Mouse (Mus musculus): Measurements from ENCODE around the gene Hand1. TPM values are rescaled to one million over a fixed set of nuclear protein-coding genes. Genes with fewer than 3 reads are reported as not detected.
A peak's percentile ranks its signal among the peaks of the same experiment; 100 is the strongest.
"Not testable (repeated sequence)": the region's sequence is repeated elsewhere in the genome, so short reads cannot be mapped to it uniquely, and the experiment has no call there.

Gene Hand1
- polyA plus RNA-seq, 1 experiment from 2014 or later = 0.67 TPM

DNA sequence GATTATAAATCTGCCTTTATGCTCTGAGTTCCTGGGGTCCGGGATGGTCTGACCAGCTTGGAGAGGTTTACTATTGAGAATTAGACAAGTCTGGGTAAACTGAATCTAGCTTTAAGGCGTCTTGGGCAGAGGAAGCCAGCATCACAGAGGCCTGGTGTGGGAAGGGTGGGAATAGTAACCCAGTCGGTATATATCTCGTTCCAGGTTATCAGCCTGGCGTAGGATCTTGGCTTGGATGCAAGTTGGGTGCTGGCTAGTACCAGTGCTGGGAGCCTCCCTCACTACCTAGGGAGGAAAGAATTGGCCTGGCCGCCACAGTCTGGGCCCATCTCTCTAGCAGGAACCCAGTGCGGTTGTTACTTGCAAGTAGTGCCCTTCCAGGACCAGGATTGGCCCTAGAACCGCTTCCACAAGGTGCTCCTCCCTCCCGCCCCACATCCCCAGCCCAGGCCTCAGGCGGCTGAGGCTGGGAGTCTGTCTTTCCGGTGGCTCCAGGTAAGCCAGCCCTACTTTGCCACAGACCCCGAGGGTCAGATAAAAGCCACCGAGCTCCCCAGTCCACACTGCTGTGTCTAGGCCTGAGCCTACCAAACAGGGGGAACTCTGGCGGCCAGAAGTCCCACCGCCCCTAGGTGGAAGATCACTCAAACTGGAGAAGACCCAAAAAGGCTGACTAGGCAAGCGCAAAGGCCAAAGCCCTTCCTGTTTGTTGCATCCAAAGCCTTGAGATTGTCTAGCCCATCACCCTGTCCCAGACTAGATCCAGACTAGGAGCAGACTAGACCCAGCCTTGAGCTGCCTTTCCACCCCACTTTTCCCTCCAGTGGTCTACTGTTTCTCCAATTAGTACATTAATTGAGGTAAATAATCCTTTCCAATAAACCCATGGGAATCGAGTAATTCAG is 2.5 kb downstream of the Hand1 start:
- Histone ChIP-seq H3K4me1 (ENCODE audit: control insufficient read depth, insufficient read depth, low read length) (peaks cover 6% of the 10 kb centered on the region; the same call in 1 of the 2 replicates), H3K27ac (ENCODE audit: low read length) (no peak overlapping the region), H3K9ac (replicated peaks; ENCODE audit: low read depth, low read length) (no peak overlapping the region), H3K36me3 (ENCODE audit: control insufficient read depth, insufficient read depth, low read length) (no peaks in the 10 kb centered on the region), H3K27me3 (ENCODE audit: control insufficient read depth, insufficient read depth, low read length) (peaks cover 68% of the 10 kb centered on the region), H3K9me3 (ENCODE audit: control insufficient read depth, low read depth, low read length) (no peaks in the 10 kb centered on the region), H3K4me3 (ENCODE audit: low read depth, low read length) (no peak overlapping the region), H3K4me2 (replicated peaks; ENCODE audit: low read depth, low read length) (no peak overlapping the region)
- ATAC-seq (ENCODE audit: insufficient number of reproducible peaks, insufficient read depth, low FRiP score, low read depth) = no peak
- 50% methylated on average over 17 of the region's 17 CpGs for WGBS

DNA sequence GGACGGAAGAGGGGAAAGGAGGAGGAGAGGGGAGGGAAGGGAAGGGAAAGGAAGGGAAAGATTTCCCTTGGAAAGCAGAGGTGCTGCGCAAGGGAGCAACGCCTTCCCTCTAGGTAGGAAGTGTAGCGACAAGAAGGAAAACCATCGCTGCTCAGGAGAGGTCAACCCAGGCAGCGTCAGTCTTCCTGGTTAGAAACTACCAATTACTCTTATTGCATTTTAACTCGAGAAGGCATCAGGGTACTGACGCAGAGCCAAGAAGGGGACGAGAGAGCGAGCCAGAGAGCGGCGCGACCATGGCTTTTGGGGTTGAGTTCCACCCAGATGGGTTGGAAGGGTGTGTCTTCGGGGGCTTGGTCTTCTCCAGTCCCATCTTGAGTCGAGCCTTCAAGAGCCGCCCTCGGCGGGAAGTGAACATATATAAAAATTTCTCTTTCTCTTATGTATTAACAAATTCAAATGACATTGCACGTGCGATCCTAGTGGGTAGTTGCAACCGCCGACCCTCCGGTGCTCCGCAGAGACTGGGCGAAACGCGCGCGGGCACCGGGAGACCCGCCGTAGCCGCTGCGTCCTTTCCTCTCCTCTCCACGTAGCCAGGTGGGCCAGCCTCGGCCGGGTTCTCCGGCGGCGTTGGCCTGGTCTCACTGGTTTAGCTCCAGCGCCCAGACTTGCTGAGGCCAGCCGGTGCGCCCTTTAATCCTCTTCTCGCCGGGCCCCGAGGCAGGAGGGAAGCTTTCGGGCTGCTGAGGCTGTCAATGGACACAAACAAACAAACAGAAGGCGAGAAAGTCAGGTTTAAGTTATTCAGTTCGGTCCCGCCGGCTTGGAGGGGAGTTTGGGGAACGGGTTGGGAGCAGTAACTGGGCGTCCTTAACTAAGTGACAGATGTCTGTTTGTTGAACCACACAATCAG is 3.4 kb downstream of the Hand1 start:
- H3K27me3 ChIP-seq (ENCODE audit: control insufficient read depth, insufficient read depth, low read length) = peaks cover 59% of the 10 kb centered on the region
- H3K9me3 ChIP-seq (ENCODE audit: control insufficient read depth, low read depth, low read length) = no peaks in the 10 kb centered on the region
- H3K27ac ChIP-seq (ENCODE audit: low read length) = no peak overlapping the region
- ATAC-seq (ENCODE audit: insufficient number of reproducible peaks, insufficient read depth, low FRiP score, low read depth) = no peak
- no peak overlapping the region for H3K4me3 ChIP-seq (ENCODE audit: low read depth, low read length)
- H3K36me3 ChIP-seq (ENCODE audit: control insufficient read depth, insufficient read depth, low read length) = no peaks in the 10 kb centered on the region
- WGBS = 7% methylated on average over 53 of the region's 53 CpGs
- H3K4me1 ChIP-seq (ENCODE audit: control insufficient read depth, insufficient read depth, low read length) = peaks cover 6% of the 10 kb centered on the region; the same call in 1 of the 2 replicates
- no peak overlapping the region; the same call in 1 of the 2 replicates for H3K4me2 ChIP-seq (replicated peaks; ENCODE audit: low read depth, low read length)
- H3K9ac ChIP-seq (replicated peaks; ENCODE audit: low read depth, low read length) = no peak overlapping the region

DNA sequence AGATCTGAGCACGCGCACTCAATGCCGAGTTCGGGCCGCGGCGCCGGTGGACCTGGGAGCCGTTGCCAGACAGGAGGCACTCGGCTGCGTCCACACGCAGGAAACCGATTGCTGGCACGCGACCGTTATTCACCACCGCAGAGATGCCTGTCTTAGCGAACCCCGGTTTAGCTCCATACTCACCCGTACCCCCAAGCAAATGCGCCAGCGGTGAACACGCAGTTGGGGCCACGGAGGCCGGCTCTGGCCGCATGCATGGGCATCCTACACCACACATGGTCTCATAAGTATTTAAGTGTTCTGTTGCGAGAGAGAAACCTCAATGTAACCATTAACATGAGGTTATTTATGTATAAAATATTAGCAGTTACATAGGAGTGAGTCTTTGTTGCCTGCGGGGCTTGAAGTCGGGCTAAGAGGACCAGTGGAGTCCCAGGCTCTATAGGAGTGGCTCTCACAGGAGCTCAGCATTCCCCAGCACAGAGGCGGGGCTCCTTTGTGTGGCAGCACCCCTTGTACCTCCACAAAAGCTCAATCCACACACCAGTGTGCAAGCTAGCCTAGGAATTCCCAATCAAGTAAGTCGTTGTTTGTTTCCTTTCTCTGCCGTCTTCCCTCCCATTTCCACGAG is 4.6 kb downstream of the Hand1 start:
- Histone ChIP-seq H3K4me3 (ENCODE audit: low read depth, low read length) (peak overlapping the region; percentile 27), H3K36me3 (ENCODE audit: control insufficient read depth, insufficient read depth, low read length) (no peaks in the 10 kb centered on the region), H3K4me2 (replicated peaks; ENCODE audit: low read depth, low read length) (peak overlapping the region; percentile 53), H3K27ac (ENCODE audit: low read length) (no peak overlapping the region), H3K27me3 (ENCODE audit: control insufficient read depth, insufficient read depth, low read length) (peaks cover 49% of the 10 kb centered on the region), H3K4me1 (ENCODE audit: control insufficient read depth, insufficient read depth, low read length) (peaks cover 6% of the 10 kb centered on the region; the same call in 1 of the 2 replicates), H3K9ac (replicated peaks; ENCODE audit: low read depth, low read length) (no peak overlapping the region; the same call in 1 of the 2 replicates), H3K9me3 (ENCODE audit: control insufficient read depth, low read depth, low read length) (no peaks in the 10 kb centered on the region)
- WGBS = 1% methylated on average over 33 of the region's 33 CpGs
- ATAC-seq (ENCODE audit: insufficient number of reproducible peaks, insufficient read depth, low FRiP score, low read depth) = 0 out of 2 replicates have a peak, but pooled peaks have one; percentile 29

DNA sequence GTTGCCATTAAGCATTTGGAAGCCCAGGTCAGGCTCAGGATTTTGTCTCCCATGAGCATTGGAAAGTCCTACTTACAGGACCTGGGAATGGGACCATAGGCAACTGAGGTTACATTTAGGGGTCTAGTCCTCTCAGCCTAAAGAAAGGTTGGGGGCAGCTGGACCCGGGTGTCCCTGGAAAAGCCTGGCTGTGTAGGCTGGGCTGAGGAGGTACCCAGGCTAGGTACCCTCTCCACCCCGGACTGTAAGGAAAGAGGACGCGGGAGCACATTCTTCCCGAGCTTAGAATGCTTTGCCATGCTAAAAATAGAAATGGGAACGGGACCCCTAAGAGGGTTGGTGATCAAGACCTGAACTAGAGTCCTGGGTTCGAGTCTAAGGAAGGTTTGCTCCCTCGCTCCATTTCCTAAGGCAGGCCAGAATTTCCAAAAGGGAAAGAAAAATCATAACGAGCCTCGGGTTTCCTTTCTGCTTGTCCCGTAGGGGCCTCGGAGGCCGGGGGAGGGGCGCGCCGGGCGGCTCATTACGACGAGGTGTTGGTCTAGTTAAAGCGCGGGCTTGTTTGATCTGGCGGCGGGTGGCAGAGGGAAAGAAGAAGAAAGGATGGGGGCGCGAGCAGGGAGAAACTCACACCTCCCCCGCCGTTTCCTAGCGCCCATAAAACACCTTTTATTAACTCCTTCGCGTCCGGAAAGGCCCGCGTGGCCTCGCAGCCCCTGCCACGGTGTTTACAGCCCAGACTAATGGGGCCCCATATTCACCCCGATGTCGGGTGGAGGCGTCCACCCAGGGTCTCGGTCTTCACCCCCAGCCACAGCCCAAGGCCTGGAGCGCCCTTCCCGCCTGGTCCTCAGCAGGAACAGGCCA is 5.3 kb downstream of the Hand1 start:
- 0 out of 2 replicates have a peak, but pooled peaks have one; percentile 15 for ATAC-seq (ENCODE audit: insufficient number of reproducible peaks, insufficient read depth, low FRiP score, low read depth)
- H3K4me3 ChIP-seq (ENCODE audit: low read depth, low read length) = peak overlapping the region; percentile 27
- H3K27ac ChIP-seq (ENCODE audit: low read length) = no peak overlapping the region
- H3K27me3 ChIP-seq (ENCODE audit: control insufficient read depth, insufficient read depth, low read length) = peaks cover 41% of the 10 kb centered on the region
- H3K36me3 ChIP-seq (ENCODE audit: control insufficient read depth, insufficient read depth, low read length) = no peaks in the 10 kb centered on the region
- 2% methylated on average over 41 of the region's 41 CpGs for WGBS
- no peak overlapping the region for H3K9ac ChIP-seq (replicated peaks; ENCODE audit: low read depth, low read length)
- H3K4me2 ChIP-seq (replicated peaks; ENCODE audit: low read depth, low read length) = peak overlapping the region; percentile 53
- H3K4me1 ChIP-seq (ENCODE audit: control insufficient read depth, insufficient read depth, low read length) = peaks cover 6% of the 10 kb centered on the region; the same call in 1 of the 2 replicates
- no peaks in the 10 kb centered on the region for H3K9me3 ChIP-seq (ENCODE audit: control insufficient read depth, low read depth, low read length)

DNA sequence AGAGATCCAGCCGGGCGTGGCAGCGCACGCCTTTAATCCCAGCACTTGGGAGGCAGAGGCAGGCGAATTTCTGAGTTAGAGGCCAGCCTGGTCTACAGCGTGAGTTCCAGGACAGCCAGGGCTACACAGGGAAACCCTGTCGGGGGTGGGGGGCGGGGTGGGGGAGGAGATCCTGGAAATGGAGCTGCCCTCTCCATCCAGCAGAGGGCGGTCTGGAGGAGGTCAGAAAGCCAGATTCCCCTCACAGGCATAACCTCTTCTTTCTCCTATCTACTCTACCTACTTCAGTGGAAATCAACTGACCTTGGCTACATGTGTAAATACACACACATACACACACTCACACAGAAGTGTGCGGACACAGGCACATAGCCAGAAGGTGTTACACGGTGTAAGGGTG is 7.4 kb downstream of the Hand1 start:
- not testable (repeated sequence) for H3K4me3 ChIP-seq (ENCODE audit: low read depth, low read length); ATAC-seq (ENCODE audit: insufficient number of reproducible peaks, insufficient read depth, low FRiP score, low read depth); H3K4me2 ChIP-seq (replicated peaks; ENCODE audit: low read depth, low read length); H3K36me3 ChIP-seq (ENCODE audit: control insufficient read depth, insufficient read depth, low read length); H3K9me3 ChIP-seq (ENCODE audit: control insufficient read depth, low read depth, low read length); H3K4me1 ChIP-seq (ENCODE audit: control insufficient read depth, insufficient read depth, low read length); H3K9ac ChIP-seq (replicated peaks; ENCODE audit: low read depth, low read length); H3K27ac ChIP-seq (ENCODE audit: low read length)
- WGBS = 49% methylated on average over 11 of the region's 11 CpGs
- H3K27me3 ChIP-seq (ENCODE audit: control insufficient read depth, insufficient read depth, low read length) = peaks cover 24% of the 10 kb centered on the region

DNA sequence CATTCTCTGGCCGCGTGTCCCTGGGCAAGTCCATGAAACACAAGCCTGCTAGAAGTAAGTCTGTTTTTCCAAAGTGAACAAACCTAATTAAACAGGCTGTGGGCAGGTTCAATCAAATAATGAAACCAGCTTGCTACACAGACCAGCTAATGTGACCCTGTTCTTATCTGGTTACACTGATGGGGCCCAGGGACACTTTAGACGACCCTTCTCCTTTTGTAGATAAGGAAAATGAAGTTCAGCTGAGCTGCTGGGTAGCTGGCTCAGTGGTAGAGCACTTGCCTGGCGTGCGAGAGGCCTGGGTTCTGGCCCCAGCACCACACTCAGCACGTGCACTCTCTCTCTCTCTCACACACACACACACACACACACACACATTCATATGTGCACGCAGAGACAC is 8.9 kb downstream of the Hand1 start:
- Histone ChIP-seq H3K36me3 (ENCODE audit: control insufficient read depth, insufficient read depth, low read length) (no peaks in the 10 kb centered on the region), H3K9me3 (ENCODE audit: control insufficient read depth, low read depth, low read length) (no peaks in the 10 kb centered on the region), H3K27ac (ENCODE audit: low read length) (no peak overlapping the region), H3K27me3 (ENCODE audit: control insufficient read depth, insufficient read depth, low read length) (peaks cover 9% of the 10 kb centered on the region), H3K4me1 (ENCODE audit: control insufficient read depth, insufficient read depth, low read length) (peaks cover 4% of the 10 kb centered on the region; the same call in 1 of the 2 replicates), H3K4me2 (replicated peaks; ENCODE audit: low read depth, low read length) (no peak overlapping the region), H3K4me3 (ENCODE audit: low read depth, low read length) (no peak overlapping the region), H3K9ac (replicated peaks; ENCODE audit: low read depth, low read length) (no peak overlapping the region)
- ATAC-seq (ENCODE audit: insufficient number of reproducible peaks, insufficient read depth, low FRiP score, low read depth) = no peak
- 63% methylated on average over 7 of the region's 7 CpGs for WGBS

DNA sequence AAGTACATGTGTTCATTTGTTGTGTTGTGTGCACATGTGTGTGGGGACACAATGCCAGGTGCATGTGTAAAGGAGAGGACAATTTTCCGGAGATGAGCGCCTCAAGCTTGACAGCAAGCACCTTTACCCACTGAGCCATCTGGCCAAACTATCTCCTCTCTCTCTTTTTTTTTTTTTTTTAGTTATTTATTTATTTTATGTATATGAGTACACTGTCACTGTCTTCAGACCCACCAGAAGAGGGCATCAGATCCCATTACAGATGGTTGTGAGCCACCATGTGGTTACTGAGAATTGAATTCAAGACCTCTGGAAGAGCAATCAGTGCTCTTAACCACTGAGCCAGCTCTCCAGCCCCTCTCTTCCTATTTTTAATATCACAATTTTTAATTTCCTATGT is 9.5 kb downstream of the Hand1 start:
- 87% methylated on average over 2 of the region's 2 CpGs for WGBS
- not testable (repeated sequence) for H3K4me1 ChIP-seq (ENCODE audit: control insufficient read depth, insufficient read depth, low read length); H3K27ac ChIP-seq (ENCODE audit: low read length); H3K4me2 ChIP-seq (replicated peaks; ENCODE audit: low read depth, low read length); H3K4me3 ChIP-seq (ENCODE audit: low read depth, low read length); H3K9ac ChIP-seq (replicated peaks; ENCODE audit: low read depth, low read length); H3K27me3 ChIP-seq (ENCODE audit: control insufficient read depth, insufficient read depth, low read length); ATAC-seq (ENCODE audit: insufficient number of reproducible peaks, insufficient read depth, low FRiP score, low read depth); H3K36me3 ChIP-seq (ENCODE audit: control insufficient read depth, insufficient read depth, low read length); H3K9me3 ChIP-seq (ENCODE audit: control insufficient read depth, low read depth, low read length)

Data from stomach, embryonic 14.5 days (tissue).